Mouse (Mus musculus) liver, embryonic 13.5 days (tissue): Measurements from ENCODE around the gene Hoxd12. TPM values are rescaled to one million over a fixed set of nuclear protein-coding genes. Genes with fewer than 3 reads are reported as not detected.

ENCODE experiments used
- ATAC-seq: fragments of 200-750 bp; cut with Nextera tagmentation; 2 replicates; pipeline ENCODE4 v1.8.0; 2017; ENCODE audit warnings: low read depth, mild to moderate bottlenecking, moderate number of reproducible peaks, moderate library complexity
- DNase-seq: peaks from one replicate; pipeline ENCODE4 v3.0.0; 2022
- H3K27ac ChIP-seq: fragments of 300-500 bp; sonication (generic); 2 replicates; pipeline ENCODE4 v1.5.1; 2015; ENCODE audit warnings: moderate library complexity, mild to moderate bottlenecking, inconsistent platforms
- H3K27me3 ChIP-seq: fragments of 300-500 bp; sonication (generic); 2 replicates; pipeline ENCODE4 v1.6.1; 2015; ENCODE audit warnings: mild to moderate bottlenecking, inconsistent platforms
- H3K36me3 ChIP-seq: fragments of 300-500 bp; sonication (generic); 2 replicates; pipeline ENCODE4 v1.6.1; 2015; ENCODE audit warnings: mild to moderate bottlenecking, inconsistent platforms
- H3K4me1 ChIP-seq: fragments of 300-500 bp; sonication (generic); replicated peaks from 2 replicates; pipeline ENCODE4 v1.6.1; 2015; ENCODE audit warnings: inconsistent platforms
- H3K4me2 ChIP-seq: fragments of 300-500 bp; sonication (generic); 2 replicates; pipeline ENCODE4 v1.6.1; 2015; ENCODE audit warnings: inconsistent platforms, mild to moderate bottlenecking, moderate library complexity
- H3K4me3 ChIP-seq: fragments of 300-500 bp; sonication (generic); replicated peaks from 2 replicates; pipeline ENCODE4 v1.5.1; 2015; ENCODE audit warnings: mild to moderate bottlenecking, inconsistent platforms
- H3K9ac ChIP-seq: fragments of 300-500 bp; sonication (generic); 2 replicates; pipeline ENCODE4 v1.6.1; 2015; ENCODE audit warnings: mild to moderate bottlenecking, inconsistent platforms
- H3K9me3 ChIP-seq: fragments of 300-500 bp; sonication (generic); replicated peaks from 2 replicates; pipeline ENCODE4 v1.6.1; 2016; ENCODE audit warnings: inconsistent platforms
- WGBS: fragments of 180-500 bp; shearing (Covaris S2); methylation state at CpG from one replicate; pipeline ENCODE4 v1.1.7; 2015; ENCODE audit not compliant: insufficient replicate concordance; 5-methylcytosine and 5-hydroxymethylcytosine counted together
- polyA plus RNA-seq: library from polyadenylated mRNA; unstranded; fragments of >200 nt; fragmentation: Nextera tagmentation; extraction: Ambion mirVana; gene quantifications from 2 replicates; pipeline ENCODE4 v1.2.1, GENCODE M21; 2015

The Hoxd12 gene
- polyA plus RNA-seq, 1 experiment from 2014 or later: not detected

- no peak overlapping the region for H3K4me2 ChIP-seq
- H3K9me3 ChIP-seq: no peaks in the 10 kb centered on the region
- ATAC-seq: no peak
- no peaks in the 10 kb centered on the region for H3K36me3 ChIP-seq
- peaks cover 98% of the 10 kb centered on the region for H3K27me3 ChIP-seq
- no peak overlapping the region for H3K9ac ChIP-seq
- no peak overlapping the region for H3K4me3 ChIP-seq
- H3K27ac ChIP-seq: no peak overlapping the region
- 0 out of 2 replicates have a peak, but pooled peaks cover 7% of the 10 kb centered on the region for H3K4me1 ChIP-seq
- DNase-seq: no peak
- WGBS: 2% methylated on average over 12 of the region's 12 CpGs
Observed at GRCm38 (mm10) chr2:74684106-74684505, 9.3 kb downstream of the Hoxd12 start.

GRCm38 (mm10) chr2:74685059-74685603 is 10.3 kb downstream of the Hoxd12 start:
- H3K27me3 ChIP-seq: peaks cover 98% of the 10 kb centered on the region
- DNase-seq: no peak
- no peak overlapping the region for H3K9ac ChIP-seq
- H3K36me3 ChIP-seq: no peaks in the 10 kb centered on the region
- no peak overlapping the region for H3K4me3 ChIP-seq
- no peaks in the 10 kb centered on the region for H3K9me3 ChIP-seq
- no peak for ATAC-seq
- H3K4me1 ChIP-seq: 0 out of 2 replicates have a peak, but pooled peaks cover 4% of the 10 kb centered on the region
- H3K4me2 ChIP-seq: no peak overlapping the region
- WGBS: 15% methylated on average over 4 of the region's 4 CpGs
- no peak overlapping the region for H3K27ac ChIP-seq

GRCm38 (mm10) chr2:74686301-74686987 is 11.6 kb downstream of the Hoxd12 start:
- Histone ChIP-seq H3K4me3 (no peak overlapping the region), H3K27ac (no peak overlapping the region), H3K4me1 (0 out of 2 replicates have a peak, but pooled peaks cover 4% of the 10 kb centered on the region), H3K36me3 (no peaks in the 10 kb centered on the region), H3K4me2 (no peak overlapping the region), H3K9ac (no peak overlapping the region), H3K9me3 (no peaks in the 10 kb centered on the region), H3K27me3 (peaks cover 97% of the 10 kb centered on the region)
- ATAC-seq: no peak
- 6% methylated on average over 17 of the region's 17 CpGs for WGBS
- DNase-seq: no peak

GRCm38 (mm10) chr2:74686988-74687697 is 12.3 kb downstream of the Hoxd12 start:
- ATAC-seq (no peak), DNase-seq (no peak)
- no peak overlapping the region for H3K9ac ChIP-seq
- H3K27ac ChIP-seq: no peak overlapping the region
- 3% methylated on average over 27 of the region's 27 CpGs for WGBS
- no peak overlapping the region for H3K4me2 ChIP-seq
- no peak overlapping the region for H3K4me3 ChIP-seq
- H3K36me3 ChIP-seq: no peaks in the 10 kb centered on the region
- no peaks in the 10 kb centered on the region for H3K9me3 ChIP-seq
- H3K27me3 ChIP-seq: peaks cover 97% of the 10 kb centered on the region
- H3K4me1 ChIP-seq: 0 out of 2 replicates have a peak, but pooled peaks cover 3% of the 10 kb centered on the region

- no peak for ATAC-seq
- Histone ChIP-seq H3K4me1 (no peaks in the 10 kb centered on the region), H3K9me3 (no peaks in the 10 kb centered on the region), H3K4me3 (no peak overlapping the region), H3K9ac (no peak overlapping the region), H3K4me2 (no peak overlapping the region), H3K36me3 (no peaks in the 10 kb centered on the region), H3K27ac (no peak overlapping the region), H3K27me3 (peaks cover 97% of the 10 kb centered on the region)
- 2% methylated on average over 31 of the region's 31 CpGs for WGBS
- no peak for DNase-seq
Observed at GRCm38 (mm10) chr2:74687698-74688555, 13.1 kb downstream of the Hoxd12 start.

GRCm38 (mm10) chr2:74688795-74689573 is 14.2 kb downstream of the Hoxd12 start:
- DNase-seq (no peak), ATAC-seq (no peak)
- no peak overlapping the region for H3K4me2 ChIP-seq
- H3K27me3 ChIP-seq: peaks cover 97% of the 10 kb centered on the region
- no peak overlapping the region for H3K4me3 ChIP-seq
- no peak overlapping the region for H3K9ac ChIP-seq
- no peaks in the 10 kb centered on the region for H3K36me3 ChIP-seq
- H3K4me1 ChIP-seq: no peaks in the 10 kb centered on the region
- 3% methylated on average over 12 of the region's 12 CpGs for WGBS
- H3K27ac ChIP-seq: no peak overlapping the region
- no peaks in the 10 kb centered on the region for H3K9me3 ChIP-seq

- DNase-seq: no peak
- Histone ChIP-seq H3K4me1 (no peaks in the 10 kb centered on the region), H3K4me2 (no peak overlapping the region), H3K4me3 (no peak overlapping the region), H3K27me3 (peaks cover 97% of the 10 kb centered on the region), H3K9ac (no peak overlapping the region), H3K9me3 (no peaks in the 10 kb centered on the region), H3K27ac (no peak overlapping the region), H3K36me3 (no peaks in the 10 kb centered on the region)
- no peak for ATAC-seq
- 2% methylated on average over 24 of the region's 24 CpGs for WGBS
Observed at GRCm38 (mm10) chr2:74689574-74690337, 14.9 kb downstream of the Hoxd12 start.

- 6% methylated on average over 8 of the region's 8 CpGs for WGBS
- H3K27me3 ChIP-seq: peaks cover 97% of the 10 kb centered on the region
- H3K4me1 ChIP-seq: no peaks in the 10 kb centered on the region
- DNase-seq (no peak), ATAC-seq (no peak)
- H3K4me3 ChIP-seq: no peak overlapping the region
- no peak overlapping the region for H3K4me2 ChIP-seq
- no peaks in the 10 kb centered on the region for H3K36me3 ChIP-seq
- no peak overlapping the region for H3K9ac ChIP-seq
- no peaks in the 10 kb centered on the region for H3K9me3 ChIP-seq
- H3K27ac ChIP-seq: no peak overlapping the region
Observed at GRCm38 (mm10) chr2:74690338-74690716, 15.5 kb downstream of the Hoxd12 start.

- Histone ChIP-seq H3K36me3 (no peaks in the 10 kb centered on the region), H3K9me3 (no peaks in the 10 kb centered on the region), H3K4me2 (no peak within 1 kb of the TSS), H3K9ac (no peak within 1 kb of the TSS), H3K4me3 (no peak within 1 kb of the TSS), H3K4me1 (no peaks in the 10 kb centered on the region), H3K27me3 (peaks cover 99% of the 10 kb centered on the region), H3K27ac (no peak within 1 kb of the TSS)
- ATAC-seq: no peak
- DNase-seq: no peak
- WGBS: 2% methylated on average over 56 of the region's 56 CpGs
Observed at GRCm38 (mm10) chr2:74691022-74691951, 16.5 kb downstream of the Hoxd12 start, which contains the start of gene Hoxd10. Gene Hoxd10, plus strand, starts transcription at chr2:74691924.
